Mouse (Mus musculus): ENCODE results near the gene Chst5. TPM values are rescaled to one million over a fixed set of nuclear protein-coding genes. Genes with fewer than 3 reads are reported as not detected.

Chst5 gene
- total RNA-seq (2023), result not detected

DNA sequence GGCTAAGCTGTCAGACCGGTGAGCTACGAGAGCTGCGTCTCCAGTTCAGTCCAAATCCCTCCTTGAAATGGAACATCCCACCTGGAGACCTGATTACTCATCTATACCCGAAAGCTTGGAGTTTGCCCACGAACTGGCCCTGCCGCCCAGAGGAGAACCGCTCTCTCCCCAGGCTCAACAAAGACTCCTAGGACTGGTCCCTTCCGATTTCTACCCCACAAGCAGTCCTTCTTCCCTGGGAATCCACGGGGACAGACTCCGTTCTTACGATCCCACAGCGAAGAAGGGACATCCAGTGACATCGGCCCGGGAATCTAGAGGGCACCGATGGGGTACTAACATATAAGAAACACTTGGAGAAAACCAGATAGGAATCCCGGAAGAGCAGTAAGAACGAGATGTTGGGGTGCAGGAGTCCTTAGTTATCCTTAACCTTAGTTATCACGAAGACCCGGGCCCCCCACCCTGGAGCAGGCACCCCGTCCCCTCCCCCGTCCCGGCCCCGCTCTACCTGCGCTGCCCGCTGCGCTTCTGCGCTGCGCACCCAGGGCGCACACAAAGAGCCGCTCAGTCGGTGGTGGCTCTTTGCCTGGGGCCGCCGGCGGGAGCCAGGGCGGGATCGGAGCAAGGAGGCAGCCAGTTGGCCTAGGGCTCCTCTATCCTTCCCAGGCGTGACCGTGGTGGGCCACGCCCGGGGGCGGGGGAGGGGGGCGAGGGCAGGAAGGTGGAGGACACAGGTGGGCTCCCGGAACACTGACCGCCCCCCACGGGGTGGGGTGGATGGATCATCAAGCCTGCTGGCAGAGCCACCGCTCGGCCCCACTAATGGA is at the start of gene Chst5:
Chst5 (minus strand) TSS at position 827 of the 830 bp plus-strand sequence.

DNA sequence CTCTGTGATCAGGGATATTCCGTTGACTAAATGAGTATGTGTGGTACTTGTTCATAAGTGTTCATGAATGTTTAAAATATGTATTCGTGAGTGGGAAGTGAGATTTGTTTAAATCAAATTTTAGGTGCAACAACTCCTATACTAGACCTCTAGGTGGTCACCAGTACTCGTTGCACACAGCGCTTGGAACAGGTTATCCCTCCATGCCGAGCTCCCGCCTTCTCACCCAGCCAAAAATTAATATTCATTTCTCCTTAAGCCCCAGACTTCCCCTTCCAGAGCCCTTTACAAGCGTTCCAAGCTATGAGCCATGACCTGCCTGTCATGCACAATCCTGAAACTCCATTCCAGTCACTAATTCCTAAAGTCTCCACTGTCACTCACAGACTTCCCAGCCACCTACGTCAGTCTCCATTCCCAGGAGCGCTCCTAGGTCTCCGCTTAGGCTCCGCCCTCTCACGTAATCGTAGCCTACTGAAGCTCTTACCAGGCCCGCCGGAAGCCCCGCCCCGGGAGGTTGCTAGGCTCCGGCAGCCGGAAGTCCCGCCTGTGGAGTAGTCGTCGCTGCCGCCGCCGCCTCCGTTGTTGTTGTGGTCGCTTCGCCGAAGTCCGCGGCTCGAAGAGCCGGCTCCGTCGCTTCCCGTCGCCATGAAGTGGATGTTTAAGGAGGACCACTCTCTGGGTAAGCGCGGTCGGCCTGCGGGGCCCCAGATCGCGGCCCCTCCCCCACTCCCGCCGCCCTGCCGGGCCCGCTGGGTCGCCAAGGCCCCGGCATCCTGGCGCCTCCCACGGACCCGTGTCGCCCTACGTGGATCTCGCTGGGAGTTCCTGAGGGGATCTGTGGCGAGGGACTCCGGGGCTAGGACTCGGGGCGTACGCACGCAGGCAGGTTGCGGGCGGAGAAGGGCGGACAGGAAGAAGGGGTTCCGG is 30.2 kb upstream of the Chst5 start, which contains the start of gene Gabarapl2:
Gabarapl2 (plus strand) TSS at position 533 of the 930 bp plus-strand sequence.

DNA sequence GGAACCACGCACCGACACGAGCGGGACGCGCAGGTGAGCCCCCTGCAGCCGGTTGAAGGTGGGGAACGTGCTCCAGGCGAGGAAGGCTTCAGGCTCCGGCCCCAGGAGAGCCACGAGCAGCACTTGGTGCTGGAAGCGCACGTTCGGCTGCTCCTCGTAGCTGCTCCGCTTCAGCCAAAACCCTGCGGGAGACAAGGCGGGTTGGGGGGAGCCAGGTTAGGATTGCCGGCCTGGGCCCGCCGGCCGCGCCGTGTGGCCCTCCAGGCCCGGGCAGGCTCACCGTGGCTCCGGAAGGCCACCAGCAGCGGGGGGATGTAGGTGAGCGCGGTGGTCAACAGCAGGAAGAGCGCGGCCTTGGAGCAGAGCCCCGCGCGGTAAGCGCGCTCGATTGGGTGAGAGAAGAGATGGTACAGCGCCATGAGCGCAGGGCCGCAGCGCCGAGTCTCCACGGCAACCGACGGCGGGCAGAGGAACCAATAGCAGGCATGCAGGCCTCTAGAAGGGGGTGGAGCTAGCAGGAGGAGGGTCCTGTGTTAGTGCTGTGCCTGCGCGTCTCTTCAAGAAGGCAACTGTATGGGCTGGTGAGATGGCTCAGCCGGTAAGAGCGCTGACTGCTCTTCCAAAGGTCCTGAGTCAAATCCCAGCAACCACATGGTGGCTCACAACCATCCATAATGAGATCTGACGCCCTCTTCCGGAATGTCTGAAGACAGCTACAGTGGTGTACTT is 23.3 kb upstream of the Chst5 start, which contains the start of gene Tmem231:
Tmem231 (minus strand) TSS at position 534 of the 729 bp plus-strand sequence.

DNA sequence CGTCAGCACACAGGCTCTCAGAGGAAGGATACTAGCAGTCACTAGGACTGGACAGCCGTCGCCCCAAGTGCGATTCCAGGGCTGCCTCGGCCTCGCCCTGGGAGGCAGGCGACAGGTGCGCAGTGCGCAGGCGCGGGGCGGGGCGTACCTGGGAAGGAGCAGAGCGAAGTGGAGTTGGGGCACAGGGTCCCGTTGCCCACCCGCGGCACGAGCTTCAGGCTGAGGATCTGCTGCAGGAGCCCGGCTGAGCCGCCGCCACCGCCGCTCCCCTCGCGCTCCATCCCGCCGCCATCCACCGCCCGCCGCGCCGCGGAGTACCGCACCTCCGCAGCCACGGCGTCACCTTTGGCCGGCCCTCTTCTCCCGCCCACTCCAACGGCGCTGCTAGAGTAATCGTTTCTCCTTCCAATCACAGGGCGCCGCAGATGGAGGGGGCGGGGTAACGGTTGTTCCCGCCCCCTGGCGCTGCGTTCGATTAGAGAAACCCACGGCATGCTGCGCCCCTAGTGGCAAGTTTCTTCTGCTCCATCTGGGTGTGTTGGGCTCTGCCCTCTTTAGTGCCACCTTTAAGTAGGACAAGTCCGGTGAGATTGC is 33.8 kb downstream of the Chst5 start, which contains the start of gene Tmem170:
Tmem170 (minus strand) TSS at position 396 of the 594 bp plus-strand sequence.

DNA sequence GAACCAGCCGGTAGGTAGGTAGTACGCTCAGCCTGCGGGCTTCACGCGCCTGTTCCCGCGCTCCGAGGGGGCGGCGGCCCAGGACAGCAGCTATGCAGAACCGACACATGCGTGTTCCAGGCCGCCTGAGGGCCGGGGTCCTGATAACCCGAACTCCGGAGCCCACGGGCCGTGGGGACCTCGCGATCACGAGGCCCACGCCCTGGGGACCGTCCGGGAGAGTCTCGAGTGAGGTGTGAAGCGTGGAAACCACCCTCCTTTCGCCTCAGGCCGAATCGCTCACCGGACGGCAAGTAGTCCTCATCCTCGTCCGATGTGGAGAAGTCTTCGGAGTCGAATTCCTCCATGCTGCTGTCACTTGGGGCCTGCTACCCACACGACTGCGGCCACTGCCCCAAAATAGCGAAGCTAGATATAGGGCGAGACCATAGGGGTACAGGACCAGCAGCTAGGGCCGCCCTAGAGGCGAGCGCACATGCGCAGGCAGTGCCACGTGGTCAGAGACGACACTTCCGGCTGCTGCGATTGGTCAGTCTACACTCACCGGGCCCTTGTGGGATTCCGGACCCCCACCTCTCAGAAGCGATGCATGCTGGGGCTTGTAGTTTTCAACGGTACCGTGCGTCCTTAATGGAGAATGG is 56.3 kb downstream of the Chst5 start, which contains the start of gene Cfdp1:
Cfdp1 (minus strand) TSS at position 431 of the 641 bp plus-strand sequence.

Other genes starting within 250 kb of the Chst5 start
- gene Ctrb1, start 219.4 kb downstream of the Chst5 start, total RNA-seq (2023), result 1 to 10 TPM in 1 of 2 experiments, under 1 TPM in 1; 0.58 to 1.7 TPM
- under 1 TPM; 0.24 to 0.27 TPM for gene Bcar1, start 166.6 kb downstream of the Chst5 start, total RNA-seq (2023)
- gene Cfdp1, start 56.2 kb downstream of the Chst5 start, total RNA-seq (2023), result 10 to 100 TPM; 37.8 to 40.4 TPM
- 1 to 10 TPM; 1.1 TPM for gene Tmem170, start 33.7 kb downstream of the Chst5 start, total RNA-seq (2023)
- under 1 TPM; 0.52 to 0.92 TPM for gene Tmem231, start 23.4 kb upstream of the Chst5 start, total RNA-seq (2023)
- gene Gabarapl2, start 30.3 kb upstream of the Chst5 start, total RNA-seq (2023), result 10 to 100 TPM; 60.1 to 65.2 TPM
- 1 to 10 TPM; 2.2 to 2.5 TPM for gene Adat1, start 81.9 kb upstream of the Chst5 start, total RNA-seq (2023)
- gene Kars, start 100.9 kb upstream of the Chst5 start, total RNA-seq (2023), result 10 to 100 TPM; 54.2 to 58.3 TPM
- gene Terf2ip, start 101.0 kb upstream of the Chst5 start, total RNA-seq (2023), result 1 to 10 TPM; 7.7 to 8.6 TPM
- gene Gm6793, start 104.6 kb upstream of the Chst5 start, total RNA-seq (2023), result not detected